In the genomic region with DNA sequence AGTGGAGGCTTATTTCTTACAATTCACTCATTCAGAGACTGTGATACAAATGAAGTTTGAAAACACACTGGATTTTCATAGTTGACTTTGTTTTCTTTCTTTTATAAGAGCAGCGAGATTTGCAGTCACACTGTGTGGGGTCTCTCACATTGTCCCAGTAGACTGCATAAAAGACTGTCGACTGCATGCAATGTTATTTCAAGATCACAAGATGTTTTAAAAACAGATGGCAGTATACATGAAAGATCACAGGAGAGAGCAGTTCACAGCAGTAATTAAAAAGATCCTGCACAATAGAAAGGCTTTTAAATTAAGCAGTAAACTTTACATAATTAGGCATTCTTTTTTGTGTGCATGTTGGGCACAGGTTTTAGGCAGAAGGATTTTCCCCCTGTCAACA, we compare ENCODE assay signal across 26 mouse cellular contexts.
"Had no signal": no experiment of that assay in that cellular context is flagged by ENCODE, and none has a peak within 500 bp of the region (broad histone marks: within the 10 kb centered on the region; RNA-seq: fewer than 3 reads in every experiment).

No protein-coding gene starts in this region.

- ATAC-seq: intestine, embryonic 16.5 days; liver, embryonic 12.5 days had no signal

- H3K36me3 ChIP-seq: heart, embryonic 13.5 days; heart, embryonic 15.5 days; hindbrain, embryonic 13.5 days; hindbrain, embryonic 15.5 days; kidney, embryonic 15.5 days; limb, embryonic 13.5 days; limb, embryonic 15.5 days; liver, embryonic 12.5 days had no signal

- H3K9me3 ChIP-seq: heart, embryonic 15.5 days; hindbrain, embryonic 13.5 days; hindbrain, embryonic 15.5 days; kidney, embryonic 15.5 days; limb, embryonic 13.5 days; limb, embryonic 15.5 days; liver, embryonic 12.5 days had no signal

- H3K9ac ChIP-seq: heart, embryonic 13.5 days; heart, embryonic 15.5 days; hindbrain, embryonic 13.5 days; hindbrain, embryonic 15.5 days; kidney, embryonic 15.5 days; limb, embryonic 13.5 days; limb, embryonic 15.5 days; liver, embryonic 12.5 days; liver, embryonic 14.5 days had no signal

- DNase-seq: gastrocnemius, postnatal 14 days; gastrocnemius, postnatal 36 days; heart, adult 11 months; heart, adult 2 months; heart, postnatal 14 days; heart, postnatal 36 days; kidney, adult 11 months; kidney, adult 2 months; kidney, adult 9 months; kidney, postnatal 14 days; kidney, postnatal 36 days; layer of hippocampus, adult 9-11 months; layer of hippocampus, postnatal 36 days; left cerebral cortex, postnatal 4 days had no signal

- H3K4me2 ChIP-seq: heart, embryonic 11.5 days; heart, embryonic 13.5 days; heart, embryonic 15.5 days; hindbrain, embryonic 13.5 days; hindbrain, embryonic 15.5 days; kidney, embryonic 15.5 days; limb, embryonic 13.5 days; limb, embryonic 15.5 days; liver, embryonic 12.5 days had no signal

- H3K27me3 ChIP-seq: heart, embryonic 13.5 days; heart, embryonic 15.5 days; hindbrain, embryonic 13.5 days; hindbrain, embryonic 15.5 days; kidney, embryonic 15.5 days; limb, embryonic 13.5 days; limb, embryonic 15.5 days; liver, embryonic 12.5 days had no signal

- H3K27ac ChIP-seq: heart, adult 2 months; heart, embryonic 13.5 days; heart, embryonic 15.5 days; hindbrain, embryonic 13.5 days; hindbrain, embryonic 15.5 days; kidney, embryonic 15.5 days; kidney, postnatal 0 days; limb, embryonic 13.5 days; limb, embryonic 15.5 days; liver, embryonic 12.5 days; liver, embryonic 14.5 days had no signal

- H3K4me3 ChIP-seq: heart, adult 2 months; heart, embryonic 13.5 days; heart, embryonic 15.5 days; hindbrain, embryonic 13.5 days; hindbrain, embryonic 15.5 days; kidney, embryonic 15.5 days; limb, embryonic 13.5 days; limb, embryonic 15.5 days; liver, embryonic 12.5 days had no signal

- H3K4me1 ChIP-seq: heart, embryonic 13.5 days; heart, embryonic 15.5 days; hindbrain, embryonic 13.5 days; hindbrain, embryonic 15.5 days; kidney, embryonic 15.5 days; limb, embryonic 13.5 days; limb, embryonic 15.5 days; liver, embryonic 12.5 days had no signal
